Mouse (Mus musculus) small intestine, adult 2 months (tissue): ENCODE data around the gene Vmn1r215.

Experiments used
- CTCF ChIP-seq: fragments of 200-500 bp; IDR thresholded peaks from 2 replicates; pipeline ENCODE4 v1.5.1; 2012; ENCODE audit warnings: low read depth, mild to moderate bottlenecking, control low read depth, inconsistent platforms, low read length, moderate library complexity, mixed read lengths; ENCODE audit not compliant: insufficient replicate concordance, insufficient read length; ENCODE audit errors: extremely low read depth
- POLR2A ChIP-seq: fragments of 200-500 bp; IDR thresholded peaks from 2 replicates; pipeline ENCODE4 v1.6.1; 2012; ENCODE audit warnings: low read depth, mild to moderate bottlenecking, control low read depth, inconsistent platforms, low read length, moderate library complexity

DNA sequence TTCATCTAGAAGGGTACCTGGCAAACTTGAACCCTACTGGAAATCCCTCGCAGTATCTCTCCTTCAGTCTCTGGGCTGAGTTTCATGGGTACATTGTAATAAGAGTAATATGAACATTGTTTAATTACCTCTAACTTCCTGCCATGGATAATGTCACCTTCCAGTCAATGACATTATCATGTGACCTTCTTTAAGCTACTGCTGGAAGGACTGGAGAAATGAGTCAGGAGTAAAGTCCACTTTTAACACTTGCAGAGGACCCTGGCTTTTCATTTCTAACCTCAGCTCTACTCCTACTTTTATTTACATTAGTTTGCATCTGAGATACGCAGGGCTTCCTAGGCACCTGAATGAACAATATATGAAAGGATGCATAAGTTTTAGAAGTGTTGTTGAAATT, 52.8 kb downstream of the Vmn1r215 start:
- TF ChIP-seq CTCF (no peak), POLR2A (no peak)
